Mouse (Mus musculus): ENCODE data around the gene Tapbp.

The Tapbp gene

DNA sequence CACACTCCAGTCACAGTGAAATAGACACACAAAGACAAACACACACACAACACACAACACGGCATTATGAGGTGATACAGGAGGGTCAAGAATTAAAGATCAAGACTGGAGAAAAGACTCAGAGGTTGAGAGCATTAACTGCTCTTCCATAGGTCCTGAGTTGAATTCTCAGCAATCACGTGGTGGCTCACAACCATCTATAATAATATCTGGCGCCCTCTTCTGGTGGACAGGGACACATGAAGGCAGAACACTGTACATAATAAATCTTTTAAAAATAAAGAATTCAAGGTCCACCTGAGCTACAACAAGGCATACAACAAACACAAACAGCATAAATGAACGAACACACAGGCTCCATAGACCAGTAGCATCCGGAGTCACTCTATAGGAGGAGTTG is 53.2 kb downstream of the Tapbp start:
- peak in 1 of 2 experiments; percentile 57 for DNase-seq

DNA sequence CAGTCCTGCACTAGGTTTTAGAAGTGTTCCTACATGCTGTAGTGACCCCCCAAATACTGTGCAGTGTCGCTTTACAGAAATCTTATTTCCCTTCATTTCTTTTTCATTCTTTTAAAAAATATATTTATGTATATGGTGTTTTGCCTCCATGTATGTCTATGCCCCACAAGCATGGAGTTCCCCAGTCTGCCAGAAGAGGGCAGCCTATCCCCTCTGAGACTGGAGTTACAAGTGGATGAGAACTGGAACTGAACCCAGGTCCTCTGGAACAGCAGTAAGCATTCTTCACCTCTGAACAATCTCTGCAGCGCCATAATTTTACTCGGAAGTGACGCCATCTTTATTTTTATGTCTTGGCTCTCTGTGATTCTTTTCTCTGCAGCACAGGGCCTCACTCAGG is 53.7 kb downstream of the Tapbp start:
- no peak for DNase-seq

DNA sequence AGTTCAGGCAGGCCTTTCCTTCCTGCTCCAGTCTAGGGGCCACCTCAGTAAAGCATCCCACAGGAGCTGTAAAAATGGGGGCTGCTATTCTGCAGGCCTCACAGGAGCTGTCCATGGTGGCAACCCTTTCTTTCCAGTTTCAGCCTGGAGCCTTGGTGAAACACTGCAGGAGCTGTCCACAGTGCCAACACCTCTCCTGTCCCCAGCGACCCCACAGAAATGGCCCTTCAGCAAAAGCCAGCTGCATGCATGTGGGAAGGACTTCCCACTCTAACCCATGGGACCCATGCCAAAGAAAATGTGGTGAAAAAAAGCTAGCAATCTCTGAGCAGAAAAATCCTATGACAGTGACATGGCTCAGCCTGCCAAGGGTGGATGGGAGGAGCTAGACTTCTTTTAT is 57.0 kb downstream of the Tapbp start:
- DNase-seq = peak in 1 of 2 experiments; percentile 41

DNA sequence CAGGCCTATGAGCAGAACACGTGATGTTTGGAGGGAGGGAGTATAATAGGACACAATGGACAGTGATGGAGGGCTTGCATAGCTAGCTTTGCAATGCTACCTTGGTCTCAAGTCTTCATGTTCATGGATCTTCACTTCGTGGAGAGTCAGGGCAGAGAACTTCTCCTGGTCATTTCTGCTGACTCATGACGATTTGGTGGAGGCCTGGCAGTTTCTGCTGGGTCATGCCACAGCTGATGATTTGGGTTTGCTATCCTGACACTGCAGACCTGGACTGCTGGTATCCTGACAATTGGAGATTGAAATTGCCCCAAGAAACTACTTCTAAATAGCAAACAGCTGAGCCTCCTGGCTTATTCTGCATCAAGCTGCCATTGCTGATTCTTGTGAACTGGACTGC is 57.9 kb downstream of the Tapbp start:
- no peak for DNase-seq

DNA sequence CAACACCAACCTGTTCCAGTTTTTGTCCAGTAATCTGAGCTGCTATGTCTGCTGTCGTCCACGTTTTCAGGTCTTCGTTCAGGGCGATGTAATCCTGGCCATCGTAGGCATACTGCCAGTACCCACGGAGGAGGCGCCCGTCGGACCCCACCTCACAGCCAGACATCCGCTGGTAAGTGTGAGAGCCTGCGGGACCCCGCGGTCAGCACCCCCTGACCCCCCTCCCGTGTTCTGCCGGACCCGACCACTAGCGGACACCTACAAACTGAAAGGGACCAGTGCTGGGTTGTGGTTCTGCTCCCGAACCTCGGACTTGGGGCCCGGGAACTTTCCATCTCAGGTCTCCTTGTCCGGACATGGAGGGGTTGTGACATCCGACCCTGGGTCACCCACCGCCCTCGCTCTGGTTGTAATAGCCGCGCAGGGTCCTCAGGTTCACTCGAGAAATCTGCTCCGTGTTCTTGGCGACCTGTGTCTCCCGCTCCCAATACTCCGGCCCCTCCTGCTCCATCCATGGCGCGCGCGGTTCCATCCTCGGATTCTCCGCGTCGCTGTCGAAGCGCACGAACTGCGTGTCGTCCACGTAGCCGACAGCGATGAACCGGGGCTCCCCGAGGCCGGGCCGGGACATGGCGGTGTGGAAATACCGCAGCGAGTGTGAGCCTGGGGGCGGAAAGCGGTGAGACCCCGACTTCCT is 62.3 kb downstream of the Tapbp start:
- peak in 1 of 2 experiments; percentile 36 for DNase-seq

DNA sequence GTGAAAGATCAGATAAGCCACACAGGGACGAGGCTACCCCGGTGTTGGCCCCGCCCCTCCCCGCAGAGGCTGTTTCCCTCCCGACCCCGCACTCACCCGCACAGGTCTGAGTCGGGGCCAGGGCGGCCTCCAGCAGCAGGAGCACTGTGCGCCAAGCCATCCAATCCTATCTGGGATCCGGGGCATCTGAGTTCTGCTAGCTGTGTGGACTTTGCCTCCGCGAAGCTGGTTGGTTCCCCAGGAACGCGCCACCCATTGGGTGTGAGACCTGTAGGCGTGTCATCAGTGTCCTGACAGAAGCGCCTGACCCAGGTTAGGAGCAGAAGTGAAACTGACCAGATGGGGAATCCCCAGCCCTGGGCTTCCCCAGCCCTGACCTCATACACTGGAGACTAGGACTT is 62.9 kb downstream of the Tapbp start:
- DNase-seq = peak; percentile 91 to 97

Measured in kidney, postnatal 25 days (tissue).